Mouse (Mus musculus) lung, adult 2 months (tissue): ENCODE results near the gene Rhbdd1. TPM values are rescaled to one million over a fixed set of nuclear protein-coding genes. Genes with fewer than 3 reads are reported as not detected.

Experiments used
- DNase-seq: peaks from one replicate; pipeline ENCODE4 v3.0.0; 2022
- H3K4me1 ChIP-seq: fragments of 200-500 bp; 2 replicates; pipeline ENCODE4 v1.6.1; 2011; ENCODE audit warnings: low read length; ENCODE audit not compliant: control insufficient read depth, insufficient read depth
- H3K4me3 ChIP-seq: fragments of 200-500 bp; replicated peaks from 2 replicates; pipeline ENCODE3; 2011; ENCODE audit warnings: low read depth, mild to moderate bottlenecking, control low read depth, low read length; ENCODE audit errors: extremely low read depth
- CTCF ChIP-seq: fragments of 200-500 bp; IDR thresholded peaks from 2 replicates; pipeline ENCODE4 v1.5.1; 2011; ENCODE audit warnings: mild to moderate bottlenecking, low read length, control low read depth; ENCODE audit not compliant: insufficient read depth
- POLR2A ChIP-seq: fragments of 200-500 bp; IDR thresholded peaks from 2 replicates; pipeline ENCODE4 v1.6.1; 2011; ENCODE audit warnings: low read depth, mild to moderate bottlenecking, control low read depth, low read length, borderline replicate concordance; ENCODE audit errors: extremely low read depth
- WGBS: fragments of 180-500 bp; shearing (Covaris S2); methylation state at CpG from one replicate; pipeline ENCODE4 v1.1.7; 2018; 5-methylcytosine and 5-hydroxymethylcytosine counted together
- polyA plus RNA-seq: library from polyadenylated mRNA; depleted of rRNA; stranded (reverse); fragments of >200 nt; gene quantifications from 2 replicates; pipeline ENCODE4 v1.2.3, GENCODE M21; 2012; rRNA removed

Gene Rhbdd1
- polyA plus RNA-seq, 1 experiment: 16.3 TPM

DNA sequence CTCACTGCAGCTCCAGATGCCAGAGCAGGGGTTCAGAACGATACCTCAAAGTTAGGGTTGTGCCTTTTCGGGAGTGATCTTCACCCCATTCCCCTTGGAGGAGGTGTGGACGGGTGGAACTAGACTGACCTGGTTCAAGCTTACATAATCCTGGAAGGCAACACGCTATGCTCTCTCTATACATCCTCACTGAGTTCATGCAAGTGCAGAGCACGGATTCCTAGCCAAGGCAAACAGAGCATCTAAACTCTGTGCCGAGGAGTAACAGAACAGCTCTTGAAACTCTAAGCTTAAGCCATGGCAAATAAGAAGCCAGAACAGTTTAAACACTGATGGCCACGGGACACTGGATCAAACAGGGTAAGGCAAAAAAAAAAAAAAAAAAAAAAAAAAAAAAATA, 166.1 kb downstream of the Rhbdd1 start:
- 61% methylated on average over 7 of the region's 7 CpGs for WGBS
- Histone ChIP-seq H3K4me1 (no peaks in the 10 kb centered on the region), H3K4me3 (no peak overlapping the region)
- DNase-seq: no peak
- TF ChIP-seq POLR2A (no peak), CTCF (no peak)

DNA sequence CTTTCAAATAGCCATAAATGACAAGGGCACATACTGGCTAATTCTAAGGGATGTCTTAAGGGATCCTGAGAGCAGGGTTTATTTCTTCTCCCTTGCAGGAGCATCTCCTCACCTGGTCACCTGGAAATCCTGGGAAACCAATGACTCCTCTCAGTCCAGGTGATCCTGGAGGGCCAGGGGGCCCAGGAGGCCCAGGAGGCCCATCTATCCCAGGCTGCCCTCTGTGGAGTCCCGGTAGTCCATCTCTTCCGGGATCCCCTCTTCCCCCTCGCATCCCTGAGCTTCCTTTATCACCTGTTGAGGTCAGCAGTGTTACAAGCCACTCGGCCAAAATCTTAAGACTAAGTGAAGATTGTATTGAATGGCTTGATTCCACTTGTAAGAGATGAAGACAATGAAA, 170.1 kb downstream of the Rhbdd1 start:
- Histone ChIP-seq H3K4me1 (no peaks in the 10 kb centered on the region), H3K4me3 (no peak overlapping the region)
- TF ChIP-seq POLR2A (no peak), CTCF (no peak)
- WGBS: 80% methylated on average over 4 of the region's 4 CpGs
- no peak for DNase-seq

DNA sequence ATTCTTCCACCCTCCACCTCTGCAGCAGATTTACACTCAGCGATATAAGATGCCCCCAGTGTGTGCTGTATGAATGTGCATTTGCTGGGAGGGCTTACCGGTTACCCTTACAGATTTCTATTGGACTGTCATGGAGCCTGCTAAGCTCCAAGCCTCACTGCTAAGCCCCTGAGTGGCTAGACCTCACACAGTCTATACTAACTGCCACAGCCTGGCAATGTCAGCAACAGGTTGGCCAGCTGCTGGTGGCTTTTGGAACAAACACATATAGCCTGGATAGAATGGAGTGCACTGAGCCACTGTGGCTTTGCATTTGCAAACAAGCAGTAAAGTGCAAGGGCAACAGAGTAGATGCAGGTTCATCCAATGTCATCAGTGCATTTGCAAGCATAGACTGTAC, 175.7 kb downstream of the Rhbdd1 start:
- Histone ChIP-seq H3K4me1 (no peaks in the 10 kb centered on the region), H3K4me3 (no peak overlapping the region)
- no peak for DNase-seq
- TF ChIP-seq CTCF (no peak), POLR2A (no peak)
- 86% methylated on average over 2 of the region's 2 CpGs for WGBS

Other genes starting within 250 kb of the Rhbdd1 start
- 0.04 TPM in 1 of 2 replicates, not detected in the other for gene Gm9747, start 83.3 kb upstream of the Rhbdd1 start, polyA plus RNA-seq
- gene Irs1, start 25.0 kb upstream of the Rhbdd1 start, polyA plus RNA-seq: 9.6 and 11.1 TPM in 2 replicates